Mouse (Mus musculus): Measurements from ENCODE around the gene Parva.

DNA sequence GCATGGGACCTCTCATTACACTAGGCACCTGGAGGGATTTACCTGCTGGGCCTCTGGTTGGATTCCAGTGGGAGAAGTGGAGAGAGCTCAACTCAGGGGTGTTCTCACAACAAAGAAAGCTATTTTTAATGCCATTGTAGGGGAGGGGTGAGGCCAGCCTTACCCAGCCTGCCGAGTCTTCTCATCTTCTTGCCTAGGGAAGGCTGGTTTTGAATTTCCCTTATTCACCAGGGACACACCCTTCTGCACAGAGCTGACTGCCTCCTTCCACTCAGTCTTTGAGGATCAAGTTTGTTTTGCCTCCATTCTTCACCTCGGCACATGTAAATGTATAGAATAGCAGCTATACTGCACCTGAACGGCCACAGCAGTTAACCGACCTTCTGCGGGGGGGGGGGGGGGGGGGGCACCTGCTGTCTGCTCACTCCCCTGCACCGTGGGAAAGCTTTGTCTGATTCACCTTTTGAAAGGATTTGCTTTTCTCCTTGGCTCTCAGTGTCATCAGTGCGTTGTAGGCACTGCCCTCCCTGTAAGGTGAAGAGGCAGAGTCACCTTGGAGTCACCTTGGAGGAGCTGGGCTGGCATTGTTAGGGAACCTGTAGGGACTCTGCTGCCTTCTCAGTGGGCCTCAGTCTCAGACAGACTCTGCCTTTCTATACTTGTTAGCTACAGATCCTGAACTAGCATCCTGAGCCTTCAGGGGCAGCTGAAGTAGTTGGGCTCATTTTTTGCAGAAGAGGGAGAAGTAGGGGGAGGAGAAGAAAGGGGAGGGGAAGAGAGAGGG is 10.4 kb upstream of the Parva start:
- TF ChIP-seq CHD2 (IDR thresholded peaks at IDR 0.05; ENCODE audit: low read depth, low read length): no peak
- TF ChIP-seq ZNF384 (IDR thresholded peaks at IDR 0.05; ENCODE audit: low read depth, low read length): no peak

Measured in ES-E14 (cell line).